Mouse (Mus musculus) ZHBTc4 (cell line): ENCODE measurements around the gene Miga2.
"Not testable (repeated sequence)": the region's sequence is repeated elsewhere in the genome, so short reads cannot be mapped to it uniquely, and the experiment has no call there.

Experiments
- DNase-seq: peaks from one replicate; pipeline ENCODE4 v3.0.0-alpha.2; 2011; ENCODE audit warnings: low read depth, low spot score

Miga2 gene

GRCm38 (mm10) chr2:30397986-30398512 is 34.0 kb downstream of the Miga2 start:
- DNase-seq, result no peak

- peak; percentile 80 for DNase-seq
Measured at GRCm38 (mm10) chr2:30399191-30400171, 35.4 kb downstream of the Miga2 start.

DNA sequence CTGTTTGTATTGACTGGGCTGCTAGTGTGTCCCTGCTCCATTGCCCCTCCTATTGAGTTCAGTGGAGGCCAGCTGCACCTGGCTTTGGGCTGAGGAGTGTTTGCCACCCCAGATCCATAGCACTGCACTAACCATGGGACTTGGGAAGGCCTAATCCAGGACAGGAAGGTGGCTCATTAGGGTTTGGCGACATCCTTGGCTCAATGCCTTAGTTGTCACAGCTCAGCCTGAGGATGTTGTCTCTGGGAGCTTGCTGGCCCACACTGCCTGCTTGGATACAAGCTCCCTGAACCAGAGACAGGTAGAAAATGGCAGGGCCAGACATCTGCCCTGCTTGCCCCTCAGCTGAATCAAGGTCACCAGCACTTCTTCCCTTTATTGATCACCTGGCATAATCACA is 37.5 kb downstream of the Miga2 start:
- DNase-seq, result no peak

GRCm38 (mm10) chr2:30402351-30402826 is 38.4 kb downstream of the Miga2 start:
- no peak for DNase-seq

- no peak for DNase-seq
Measured at GRCm38 (mm10) chr2:30402843-30403242, 38.8 kb downstream of the Miga2 start.

GRCm38 (mm10) chr2:30403870-30404269 is 39.8 kb downstream of the Miga2 start:
- DNase-seq, result no peak

DNA sequence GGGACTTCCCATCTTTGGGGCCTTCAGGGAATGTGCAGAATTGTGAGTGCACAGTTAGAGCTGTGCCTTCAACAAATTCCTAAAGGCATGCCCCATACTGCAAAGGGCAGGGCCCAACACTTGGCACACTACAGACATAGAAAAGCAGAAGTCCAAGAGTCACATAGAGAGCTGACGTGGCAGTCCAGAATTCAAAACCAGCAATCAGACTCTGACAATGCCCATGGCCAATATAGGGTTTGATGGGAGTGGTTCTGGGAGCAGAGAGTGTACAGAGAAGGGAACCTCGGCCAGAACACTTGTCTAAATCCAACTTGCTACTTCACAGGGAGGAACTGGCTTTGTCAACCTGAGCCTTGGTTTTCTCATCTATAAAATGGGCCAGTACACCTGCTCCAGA is 43.2 kb downstream of the Miga2 start:
- DNase-seq, result no peak

DNA sequence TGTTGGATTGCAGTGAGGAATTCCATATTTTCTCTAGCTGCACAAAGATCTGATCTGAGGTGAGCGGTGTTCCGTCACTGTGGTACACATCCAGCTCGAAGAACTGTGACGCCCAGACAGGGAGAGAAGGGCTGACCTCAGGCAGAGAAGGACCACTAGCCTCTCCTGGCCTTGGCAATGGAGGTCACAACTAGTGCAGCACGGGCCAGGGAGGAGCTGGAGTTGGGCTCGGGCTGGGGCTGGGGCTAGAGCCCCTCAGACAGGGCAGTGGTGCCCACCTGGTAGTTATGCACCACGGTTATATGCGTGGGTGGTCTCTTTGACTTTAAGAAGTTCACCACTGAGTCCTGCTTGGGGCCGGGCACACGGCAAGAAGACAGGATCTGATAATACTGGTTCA is 43.7 kb downstream of the Miga2 start:
- no peak for DNase-seq

DNA sequence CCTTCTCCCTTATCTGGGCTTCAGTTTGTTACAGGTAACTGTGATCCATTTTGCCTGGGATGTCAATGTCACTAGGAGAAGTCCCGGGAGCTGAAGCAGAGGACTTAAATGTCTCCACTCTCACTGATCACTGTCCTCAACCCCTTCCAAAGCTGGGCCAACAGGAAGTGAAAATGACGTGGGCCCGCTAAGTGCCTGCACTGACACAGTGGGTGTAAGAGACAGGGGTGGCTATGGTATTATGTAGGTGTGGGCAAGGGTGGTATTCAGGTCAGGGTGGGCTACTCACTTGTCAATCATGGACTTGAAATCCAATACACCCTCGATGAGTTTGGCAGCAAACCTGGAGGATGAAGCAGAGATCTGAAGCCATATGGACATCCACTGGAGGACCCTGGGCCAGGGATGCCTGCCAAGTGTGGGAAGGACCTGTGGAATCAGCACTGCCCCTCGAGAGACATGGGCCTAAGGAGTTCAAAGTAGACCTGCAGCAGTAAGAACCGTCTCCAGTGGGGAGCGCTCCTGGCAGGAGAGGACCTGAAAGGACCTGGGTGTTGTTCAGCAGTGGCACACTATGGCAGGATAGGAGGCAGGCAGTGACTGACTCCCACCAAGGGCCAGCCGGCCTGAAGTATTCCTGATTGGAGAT is 44.5 kb downstream of the Miga2 start:
- no peak for DNase-seq

DNA sequence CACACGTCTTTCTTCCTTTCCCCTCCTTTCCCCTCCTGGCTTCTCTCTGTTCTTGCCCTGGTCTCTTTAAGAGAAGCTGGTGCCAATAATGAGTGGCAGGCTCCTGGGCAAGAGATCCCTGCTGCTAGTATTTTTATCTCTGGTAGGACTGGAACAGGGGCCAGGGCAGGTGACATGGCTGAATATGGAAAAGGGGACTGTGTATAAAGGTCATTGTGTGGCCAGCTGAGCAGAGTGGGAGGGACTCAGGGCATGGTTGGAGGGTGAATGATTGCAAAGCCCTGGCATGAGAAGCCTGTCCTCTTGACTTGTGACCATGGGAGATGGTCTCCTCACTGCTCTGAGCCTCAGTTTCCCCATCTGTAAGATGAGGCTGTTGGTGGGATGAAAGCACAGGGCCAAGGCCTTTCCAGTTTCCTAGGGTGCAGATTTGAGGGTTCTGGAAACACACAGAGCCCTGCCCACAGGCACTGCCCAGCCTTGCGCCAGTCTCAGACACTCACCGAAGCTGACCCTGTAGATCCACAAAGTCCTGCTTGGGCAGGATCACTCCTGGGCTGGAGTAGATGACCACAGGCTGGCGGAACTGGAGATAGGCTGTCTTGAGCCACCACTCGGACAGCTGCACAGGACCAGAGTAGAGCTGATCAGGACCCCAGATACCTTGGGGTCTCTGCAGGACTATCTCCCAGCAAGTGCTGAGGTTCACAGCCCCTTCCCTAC is 45.6 kb downstream of the Miga2 start:
- DNase-seq, result no peak

DNA sequence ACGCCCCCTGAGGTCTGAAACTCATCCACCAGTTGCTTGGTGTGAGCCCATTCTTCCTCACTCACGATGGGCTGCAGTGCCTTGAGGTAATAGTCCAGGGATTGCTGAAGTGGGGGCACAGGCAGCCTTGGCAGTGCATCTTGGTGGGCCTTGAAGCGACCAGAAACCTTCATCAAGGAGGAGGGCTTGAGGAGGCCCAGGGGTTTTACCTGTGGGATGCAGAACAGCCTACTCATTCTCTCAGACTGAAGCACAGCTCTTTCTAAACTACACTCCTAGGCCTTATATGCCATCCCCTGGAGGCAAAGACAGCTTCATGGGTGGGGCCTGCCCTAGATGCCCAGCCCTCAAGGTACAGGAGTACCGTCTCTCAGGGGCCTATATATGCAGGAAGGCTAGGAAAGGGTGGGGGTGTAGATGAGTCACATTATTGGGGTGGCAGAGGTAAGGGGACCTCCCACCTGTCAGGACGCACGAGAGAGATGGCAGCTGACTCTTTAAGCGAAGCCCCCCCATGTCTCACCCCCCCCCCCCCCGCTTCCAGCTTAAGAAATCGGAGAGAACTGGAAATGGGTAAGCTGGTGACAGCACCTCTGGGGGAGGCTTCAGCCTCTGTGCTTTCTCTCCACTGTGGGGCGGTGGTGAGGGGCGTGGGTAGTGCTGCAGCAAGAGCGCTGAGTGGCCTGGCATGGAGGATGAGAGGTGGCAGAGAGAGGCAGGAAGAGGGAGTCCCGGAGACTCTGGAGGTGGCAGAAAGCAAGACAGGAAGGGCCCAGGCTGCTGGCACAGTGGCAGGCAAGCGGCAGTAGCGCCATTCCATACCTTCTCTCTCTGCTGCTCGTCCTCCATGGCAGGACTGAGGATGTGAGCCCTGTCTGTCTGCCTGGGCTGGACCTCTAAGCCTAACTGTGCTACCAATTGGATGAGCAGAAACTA is 49.3 kb downstream of the Miga2 start:
- no peak for DNase-seq

DNA sequence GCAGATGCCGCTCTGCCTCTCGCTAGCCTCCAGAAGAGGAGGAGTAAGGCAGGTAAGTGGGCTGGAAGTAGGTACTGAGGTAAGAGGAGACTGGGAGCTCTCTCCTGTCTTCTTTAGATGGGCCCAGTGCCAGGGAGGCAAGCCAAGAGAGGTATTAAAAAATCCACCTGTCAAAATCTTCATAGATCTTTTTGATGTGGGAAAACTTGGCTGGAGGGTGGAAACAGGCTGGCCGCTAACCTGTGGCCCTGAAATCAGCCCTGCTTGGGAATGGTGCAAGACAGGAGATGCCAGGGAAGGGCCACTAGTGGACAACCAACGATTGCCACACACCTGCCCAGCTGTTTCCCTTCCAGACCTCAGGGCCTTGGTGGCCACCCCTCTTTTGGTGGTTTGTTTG is 50.1 kb downstream of the Miga2 start:
- no peak for DNase-seq

DNA sequence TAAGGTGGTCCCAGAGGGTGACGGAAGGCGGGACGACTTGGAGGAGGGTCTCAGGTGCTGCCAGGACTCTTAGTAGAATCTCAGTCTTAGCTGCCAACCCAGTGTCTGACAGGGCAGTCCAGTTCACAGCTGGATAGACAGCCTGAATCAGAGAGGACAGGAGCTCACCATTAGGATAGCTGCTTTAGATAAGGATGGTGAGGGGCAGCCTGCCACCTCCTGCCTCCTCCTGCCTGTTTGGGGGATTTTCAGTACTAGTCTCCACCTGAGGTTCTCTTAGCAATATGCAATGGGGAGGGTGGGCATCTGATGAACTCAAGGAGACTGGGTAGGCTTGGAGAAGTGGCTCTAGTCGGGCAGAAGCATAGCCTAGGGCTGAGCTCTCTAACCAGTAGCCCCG is 50.6 kb downstream of the Miga2 start:
- no peak for DNase-seq

DNA sequence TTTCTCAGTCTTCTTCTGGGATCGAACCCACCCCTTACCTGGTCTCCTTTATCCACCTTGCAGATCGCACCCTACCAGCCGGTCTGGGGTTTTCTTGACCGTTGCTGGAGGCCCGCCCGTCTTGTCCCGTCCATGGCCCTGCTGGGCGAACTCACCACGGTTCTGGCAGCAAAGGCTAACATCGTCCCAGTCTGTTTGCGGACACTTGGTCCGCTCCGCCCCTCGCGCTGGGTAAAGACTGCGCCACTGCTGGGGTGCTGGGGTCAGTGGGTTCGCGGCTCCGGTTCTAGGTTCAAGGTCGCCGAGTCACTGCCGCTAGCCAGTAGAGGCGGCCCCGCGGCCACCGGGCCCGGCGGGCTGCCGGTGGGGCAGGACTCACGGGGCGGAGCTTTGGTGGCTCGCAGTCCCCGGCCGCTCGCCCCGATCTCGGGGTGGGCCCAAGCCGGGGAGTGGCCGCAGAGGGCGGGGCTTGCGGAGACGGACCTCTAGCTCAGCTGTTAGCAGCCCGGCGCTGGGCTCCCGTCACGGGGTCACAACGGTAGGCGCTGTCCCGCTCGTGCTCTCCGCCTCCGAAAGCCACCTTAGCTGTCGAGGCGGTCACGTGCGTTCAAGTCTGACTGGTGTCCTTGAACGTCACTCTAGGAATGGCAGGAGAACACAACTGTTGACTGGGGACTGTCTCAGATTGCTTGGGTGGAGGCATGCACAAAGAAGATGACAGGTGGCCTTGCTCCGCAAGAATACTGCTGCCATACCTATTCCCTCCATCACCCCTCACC is 51.3 kb downstream of the Miga2 start, which contains the start of gene Crat:
Gene Crat (minus strand): TSS at position 657 of the 779 bp plus-strand sequence.
- peak; percentile 94 for DNase-seq

- DNase-seq, result peak; percentile 96
Measured at GRCm38 (mm10) chr2:30415936-30416648, 52.1 kb downstream of the Miga2 start, which contains the start of gene Ptpa. Ptpa (plus strand) TSS chr2:30416039.

- DNase-seq, result no peak
Measured at GRCm38 (mm10) chr2:30416649-30416965, 52.6 kb downstream of the Miga2 start.

DNA sequence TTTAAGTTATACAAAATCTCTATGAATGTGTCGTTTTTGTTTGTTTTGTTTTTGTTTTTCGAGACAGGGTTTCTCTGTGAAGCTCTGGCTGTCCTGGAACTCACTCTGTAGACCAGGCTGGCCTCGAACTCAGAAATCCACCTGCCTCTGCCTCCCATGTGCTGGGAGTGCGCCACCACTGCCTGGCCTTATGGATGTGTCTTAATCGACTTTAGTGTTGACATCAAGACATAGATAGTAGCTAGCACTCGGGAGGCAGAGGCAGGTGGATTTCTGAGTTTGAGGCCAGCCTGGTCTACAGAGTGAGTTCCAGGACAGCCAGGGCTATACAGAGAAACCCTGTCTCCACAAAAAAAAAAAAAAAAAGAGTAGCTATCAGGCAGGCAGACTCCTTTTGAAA is 53.1 kb downstream of the Miga2 start:
- DNase-seq, result not testable (repeated sequence)

DNA sequence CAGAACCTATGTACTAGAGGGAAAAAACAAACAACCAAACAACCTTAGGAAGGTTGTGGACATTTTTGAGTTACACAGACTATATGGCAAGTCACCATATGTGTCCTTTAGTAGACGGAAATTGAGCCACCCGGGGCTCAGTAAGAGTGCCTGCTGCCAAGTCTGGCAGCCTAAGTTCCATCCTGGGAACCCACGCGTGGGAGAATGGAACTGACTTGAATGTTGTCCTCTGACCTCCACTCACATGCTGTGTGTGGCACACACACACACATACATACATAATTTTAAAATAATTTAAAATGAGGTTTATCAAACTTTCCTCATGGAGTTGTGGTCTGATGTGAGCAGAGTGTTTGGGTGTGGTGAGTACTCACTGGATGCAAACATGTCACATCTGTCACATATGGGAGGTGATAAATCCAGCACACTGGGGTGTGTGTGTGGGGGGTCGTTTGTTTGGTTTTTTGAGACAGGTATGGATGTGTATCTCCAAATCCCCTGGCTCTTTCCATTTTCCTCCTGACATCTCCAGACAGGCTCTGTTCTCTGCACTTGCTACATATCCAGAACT is 53.6 kb downstream of the Miga2 start:
- DNase-seq, result no peak

GRCm38 (mm10) chr2:30418259-30418658 is 54.2 kb downstream of the Miga2 start:
- no peak for DNase-seq
